Mouse (Mus musculus) midbrain, embryonic 14.5 days (tissue): ENCODE measurements at regions not wholly inside any gene's neighbourhood (a gene's known extent, or its start where the extent isn't known, plus 50 kb on each side); places are given as distances from the start of the nearest gene placed in this dataset.
A peak's percentile ranks its signal among the peaks of the same experiment; 100 is the strongest.

Experiments used
- ATAC-seq: fragments of 200-750 bp; cut with Nextera tagmentation; 2 replicates; pipeline ENCODE4 v1.8.0; 2017; ENCODE audit warnings: moderate number of reproducible peaks, moderate library complexity; ENCODE audit not compliant: low FRiP score, low TSS enrichment
- DNase-seq: peaks from one replicate; pipeline ENCODE4 v3.0.0-alpha.2; 2015
- H3K27ac ChIP-seq: fragments of 300-500 bp; sonication (generic); replicated peaks from 2 replicates; pipeline ENCODE4 v1.5.1; 2014; ENCODE audit warnings: mild to moderate bottlenecking, low read depth, low read length, moderate library complexity
- H3K27me3 ChIP-seq: fragments of 300-500 bp; sonication (generic); 2 replicates; pipeline ENCODE4 v1.6.1; 2014; ENCODE audit warnings: low read length, control low read depth, mixed read lengths; ENCODE audit not compliant: control insufficient read depth, insufficient read depth
- H3K36me3 ChIP-seq: fragments of 300-500 bp; sonication (generic); 2 replicates; pipeline ENCODE4 v1.6.1; 2014; ENCODE audit warnings: low read length, control low read depth; ENCODE audit not compliant: control insufficient read depth, insufficient read depth
- H3K4me1 ChIP-seq: fragments of 300-500 bp; sonication (generic); 2 replicates; pipeline ENCODE4 v1.6.1; 2014; ENCODE audit warnings: mild to moderate bottlenecking, antibody characterized with exemption, low read length, control low read depth; ENCODE audit not compliant: control insufficient read depth, insufficient read depth
- H3K4me2 ChIP-seq: fragments of 300-500 bp; sonication (generic); 2 replicates; pipeline ENCODE4 v1.6.1; 2014; ENCODE audit warnings: mild to moderate bottlenecking, low read length, moderate library complexity
- H3K4me3 ChIP-seq: fragments of 300-500 bp; sonication (generic); replicated peaks from 2 replicates; pipeline ENCODE4 v1.5.1; 2014; ENCODE audit warnings: low read depth, low read length
- H3K9ac ChIP-seq: fragments of 300-500 bp; sonication (generic); replicated peaks from 2 replicates; pipeline ENCODE4 v1.6.1; 2014; ENCODE audit warnings: mild to moderate bottlenecking, low read length, moderate library complexity
- H3K9me3 ChIP-seq: fragments of 300-500 bp; sonication (generic); 2 replicates; pipeline ENCODE4 v1.6.1; 2016; ENCODE audit warnings: low read length, control low read depth, mixed read lengths; ENCODE audit not compliant: control insufficient read depth
- WGBS: fragments of 180-500 bp; shearing (Covaris S2); extraction: QIAGEN DNeasy Blood & Tissue Kit; methylation state at CpG from one replicate; pipeline ENCODE4 v1.1.7; 2014; 5-methylcytosine and 5-hydroxymethylcytosine counted together

DNA sequence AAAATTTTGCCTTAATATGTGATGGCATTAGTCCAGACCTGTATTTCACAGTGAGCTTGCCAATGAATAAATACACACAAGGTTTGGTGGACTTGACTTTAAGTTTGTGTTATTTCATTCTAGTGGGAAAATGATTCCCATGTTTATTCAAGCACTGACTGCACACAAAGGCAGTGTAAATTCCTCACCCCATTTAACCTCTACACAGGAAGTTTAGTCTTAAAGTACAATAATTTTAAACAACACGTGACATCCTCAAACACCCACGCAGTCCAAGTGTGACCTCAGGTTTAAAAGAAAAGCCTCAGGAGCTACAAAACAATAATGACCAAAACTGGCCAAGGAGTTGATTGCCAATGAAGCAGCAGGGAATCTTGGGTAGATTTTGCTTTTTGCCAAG is 219.4 kb downstream of the Lurap1l start:
- Histone ChIP-seq H3K27me3 (no peaks in the 10 kb centered on the region), H3K9ac (no peak overlapping the region), H3K36me3 (no peaks in the 10 kb centered on the region), H3K27ac (no peak overlapping the region), H3K4me1 (no peaks in the 10 kb centered on the region), H3K4me2 (no peak overlapping the region), H3K4me3 (no peak overlapping the region), H3K9me3 (no peaks in the 10 kb centered on the region)
- WGBS = 85% methylated on average over 2 of the region's 2 CpGs
- DNase-seq = no peak
- no peak for ATAC-seq

DNA sequence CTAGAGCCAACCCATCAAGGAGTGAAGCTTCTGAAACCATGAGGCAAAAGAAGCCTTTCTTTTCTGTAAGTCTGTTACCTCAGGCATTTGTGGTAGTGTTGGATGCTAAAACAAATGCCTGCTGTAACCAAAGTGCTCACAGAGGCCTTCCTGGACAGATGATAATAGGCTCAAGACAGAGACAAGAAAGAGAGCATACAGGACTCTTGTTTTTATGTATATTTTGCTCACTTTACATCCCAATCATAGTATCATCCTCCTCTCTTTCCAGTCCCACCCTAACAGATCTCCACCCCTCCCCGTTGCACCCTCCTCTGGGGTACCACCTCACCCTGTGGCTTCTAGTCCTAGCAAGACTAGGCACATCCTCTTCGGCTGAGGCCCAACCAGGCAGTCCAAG is 262.7 kb downstream of the Lurap1l start:
- Histone ChIP-seq H3K27ac (no peak overlapping the region), H3K36me3 (no peaks in the 10 kb centered on the region), H3K9ac (no peak overlapping the region), H3K4me2 (no peak overlapping the region), H3K9me3 (no peaks in the 10 kb centered on the region), H3K27me3 (no peaks in the 10 kb centered on the region), H3K4me3 (no peak overlapping the region), H3K4me1 (no peaks in the 10 kb centered on the region)
- 84% methylated on average over 2 of the region's 2 CpGs for WGBS
- ATAC-seq (no peak), DNase-seq (no peak)

DNA sequence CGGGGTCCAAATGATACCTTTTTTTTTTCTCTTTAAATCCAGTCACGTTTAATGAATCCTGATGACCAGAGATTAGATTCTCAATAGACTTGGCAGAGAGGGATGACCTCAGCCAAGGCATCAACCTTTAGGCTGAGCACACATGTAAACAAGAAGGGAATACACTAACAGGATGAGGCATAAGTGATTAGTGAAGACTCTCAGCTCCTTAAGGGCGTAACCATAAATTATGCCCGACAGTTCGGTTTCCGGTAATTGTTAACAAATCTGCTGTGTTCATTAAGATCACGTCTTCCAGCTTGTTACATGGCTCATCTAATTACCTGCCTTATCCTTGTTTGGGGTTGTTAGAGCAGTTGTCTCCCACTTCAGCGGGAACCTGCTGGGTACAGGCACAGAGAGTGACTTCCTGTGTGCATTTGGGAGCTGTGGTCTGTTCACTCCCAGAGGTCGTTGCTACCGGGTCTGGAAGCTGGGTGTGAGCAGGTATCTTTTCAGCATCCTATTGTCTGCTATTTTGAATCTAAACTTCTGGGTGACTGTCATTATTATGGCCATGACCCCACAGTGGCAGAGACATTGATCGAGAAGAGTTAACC is 265.1 kb downstream of the Mpdz start:
- H3K9ac ChIP-seq = no peak overlapping the region
- H3K4me2 ChIP-seq = no peak overlapping the region
- H3K27ac ChIP-seq = no peak overlapping the region
- WGBS = 74% methylated on average over 11 of the region's 11 CpGs
- no peaks in the 10 kb centered on the region for H3K9me3 ChIP-seq
- no peak overlapping the region for H3K4me3 ChIP-seq
- no peaks in the 10 kb centered on the region for H3K27me3 ChIP-seq
- DNase-seq (no peak), ATAC-seq (no peak)
- H3K36me3 ChIP-seq = no peaks in the 10 kb centered on the region
- 0 out of 2 replicates have a peak, but pooled peaks cover 7% of the 10 kb centered on the region for H3K4me1 ChIP-seq

DNA sequence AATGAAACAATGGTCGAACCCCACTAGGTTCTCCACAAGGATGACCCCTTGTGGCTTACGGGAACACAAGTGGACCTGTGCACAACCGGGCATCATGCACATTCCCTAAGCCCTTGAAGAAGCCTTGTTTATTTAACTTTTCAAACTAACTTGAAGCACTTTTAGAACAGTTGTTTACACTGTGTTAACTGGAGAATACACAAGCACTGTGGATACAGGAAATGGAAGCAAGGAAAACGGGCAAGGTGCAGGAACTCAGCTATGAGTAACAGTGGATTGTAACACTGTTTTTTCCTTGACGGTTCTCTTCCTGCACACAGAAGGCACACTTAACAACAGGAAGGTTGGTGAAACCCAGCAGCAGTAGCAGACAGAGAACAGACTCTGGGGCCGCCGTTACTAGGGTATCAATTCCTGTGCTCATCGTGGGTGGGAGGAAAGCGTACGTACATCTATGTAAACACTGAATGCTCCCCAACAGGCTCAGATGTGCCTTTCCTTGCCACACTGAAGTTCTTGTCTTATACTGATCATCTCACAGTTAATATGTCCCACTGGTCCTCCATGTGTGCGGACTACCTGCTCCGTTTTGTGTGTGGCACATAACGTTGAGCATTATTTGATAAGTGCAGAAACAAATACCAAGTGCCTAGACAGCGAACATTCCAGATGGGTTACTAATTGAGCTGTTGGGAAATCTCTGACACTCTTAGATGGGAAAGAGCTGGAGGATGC is 264.4 kb downstream of the Mpdz start:
- no peak overlapping the region for H3K4me3 ChIP-seq
- H3K4me1 ChIP-seq = 0 out of 2 replicates have a peak, but pooled peaks cover 7% of the 10 kb centered on the region
- no peaks in the 10 kb centered on the region for H3K27me3 ChIP-seq
- no peak overlapping the region for H3K4me2 ChIP-seq
- H3K9me3 ChIP-seq = no peaks in the 10 kb centered on the region
- H3K27ac ChIP-seq = no peak overlapping the region
- H3K36me3 ChIP-seq = no peaks in the 10 kb centered on the region
- no peak for DNase-seq
- peak; percentile 4; the same call in 1 of the 2 replicates for ATAC-seq
- no peak overlapping the region for H3K9ac ChIP-seq
- WGBS = 86% methylated on average over 14 of the region's 14 CpGs

DNA sequence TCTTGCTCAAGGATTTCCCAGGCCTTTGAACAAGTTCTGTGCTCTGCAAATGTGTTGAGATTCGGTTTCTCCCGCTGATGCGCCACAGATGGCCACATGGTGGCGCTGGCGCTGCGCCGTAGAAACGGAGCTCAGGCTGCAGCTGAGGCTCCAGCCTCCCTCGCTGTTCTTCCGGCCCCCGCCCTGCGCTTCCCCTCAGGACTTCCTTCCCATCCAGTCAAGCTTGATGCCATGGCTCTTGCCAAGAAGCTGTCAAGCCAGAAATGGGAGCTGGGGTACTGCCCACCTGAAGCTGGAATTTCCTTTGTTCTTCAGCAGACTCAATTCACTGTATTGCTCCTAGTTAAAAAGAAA is 263.9 kb downstream of the Mpdz start:
- H3K4me1 ChIP-seq = 0 out of 2 replicates have a peak, but pooled peaks cover 7% of the 10 kb centered on the region
- no peaks in the 10 kb centered on the region for H3K27me3 ChIP-seq
- no peak overlapping the region for H3K4me2 ChIP-seq
- peak; percentile 96 for DNase-seq
- H3K27ac ChIP-seq = no peak overlapping the region
- no peaks in the 10 kb centered on the region for H3K36me3 ChIP-seq
- 0% methylated on average over 12 of the region's 12 CpGs for WGBS
- no peak overlapping the region for H3K4me3 ChIP-seq
- ATAC-seq = peak; percentile 94
- H3K9me3 ChIP-seq = no peaks in the 10 kb centered on the region
- no peak overlapping the region for H3K9ac ChIP-seq

DNA sequence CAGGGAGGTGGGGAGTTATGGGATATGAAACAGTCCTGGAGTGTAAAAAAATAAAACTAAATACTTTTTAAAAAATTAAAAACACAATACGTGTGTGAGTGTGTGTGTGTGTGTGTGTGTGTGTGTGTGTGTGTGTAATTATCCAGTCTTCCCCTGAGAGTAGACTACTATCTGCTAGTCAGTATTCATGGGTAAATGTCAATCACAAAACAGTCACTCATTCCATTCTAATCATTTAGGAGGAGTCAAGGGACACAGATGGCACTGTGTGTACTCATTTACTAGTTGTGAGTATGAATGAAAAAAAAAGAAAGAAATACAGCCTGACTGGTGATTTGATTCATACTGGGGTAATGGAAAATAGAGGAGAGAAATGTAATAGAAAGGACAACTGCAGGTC is 226.5 kb downstream of the Mpdz start:
- 74% methylated on average over 1 of the region's 1 CpGs for WGBS
- Histone ChIP-seq H3K9me3 (no peaks in the 10 kb centered on the region), H3K4me1 (peaks cover 3% of the 10 kb centered on the region; the same call in 1 of the 2 replicates), H3K9ac (no peak overlapping the region), H3K4me3 (no peak overlapping the region), H3K27me3 (no peaks in the 10 kb centered on the region), H3K36me3 (no peaks in the 10 kb centered on the region), H3K27ac (no peak overlapping the region), H3K4me2 (no peak overlapping the region)
- ATAC-seq (0 out of 2 replicates have a peak, but pooled peaks have one; percentile 20), DNase-seq (no peak)

DNA sequence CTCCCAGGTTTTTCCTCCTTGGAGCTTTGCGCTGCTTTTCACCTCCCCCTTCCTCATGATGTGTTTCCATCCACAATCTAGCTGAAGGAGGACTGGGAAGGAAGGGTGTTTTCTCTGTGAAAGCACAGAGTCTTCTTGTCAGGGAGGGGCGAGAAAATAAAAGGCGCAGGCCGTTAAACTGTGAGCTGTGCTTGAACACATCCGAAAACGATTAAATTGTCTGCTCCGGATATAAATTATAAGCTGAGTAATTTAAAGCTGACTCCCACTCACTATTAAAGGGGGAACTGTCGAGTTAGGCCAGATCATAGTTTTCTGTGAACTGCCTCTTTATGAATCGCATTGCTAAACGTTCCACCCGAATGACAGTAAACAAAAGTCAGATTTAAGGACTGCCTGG is 224.6 kb downstream of the Mpdz start:
- ATAC-seq (no peak), DNase-seq (peak; percentile 9)
- H3K4me1 ChIP-seq = peaks cover 3% of the 10 kb centered on the region; the same call in 1 of the 2 replicates
- no peaks in the 10 kb centered on the region for H3K36me3 ChIP-seq
- H3K4me2 ChIP-seq = no peak overlapping the region
- H3K27me3 ChIP-seq = no peaks in the 10 kb centered on the region
- H3K4me3 ChIP-seq = no peak overlapping the region
- WGBS = 31% methylated on average over 11 of the region's 11 CpGs
- no peak overlapping the region for H3K9ac ChIP-seq
- H3K9me3 ChIP-seq = no peaks in the 10 kb centered on the region
- H3K27ac ChIP-seq = no peak overlapping the region

DNA sequence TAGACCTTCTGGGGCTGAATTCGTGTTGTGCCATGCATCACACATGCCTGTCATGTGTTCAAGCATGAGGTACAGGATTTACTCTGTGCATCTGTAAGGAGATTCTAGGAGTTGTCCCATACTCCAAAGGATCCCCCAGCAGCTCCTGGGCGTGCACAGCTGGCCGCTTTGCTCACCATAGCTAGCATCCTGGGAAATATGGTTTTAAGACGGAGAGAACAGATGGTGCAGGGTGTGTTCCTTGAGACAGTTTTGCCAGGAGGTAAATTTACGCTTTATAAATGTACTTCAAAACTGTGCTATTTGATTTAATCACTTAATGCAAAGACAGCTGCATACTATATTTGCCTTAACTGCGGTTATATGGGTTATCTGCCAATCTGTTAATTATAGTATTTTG is 220.6 kb downstream of the Mpdz start:
- 77% methylated on average over 6 of the region's 6 CpGs for WGBS
- ATAC-seq (no peak), DNase-seq (no peak)
- Histone ChIP-seq H3K36me3 (no peaks in the 10 kb centered on the region), H3K9me3 (no peaks in the 10 kb centered on the region), H3K4me3 (no peak overlapping the region), H3K4me2 (no peak overlapping the region), H3K27ac (no peak overlapping the region), H3K4me1 (peaks cover 3% of the 10 kb centered on the region; the same call in 1 of the 2 replicates), H3K27me3 (no peaks in the 10 kb centered on the region), H3K9ac (no peak overlapping the region)
